Mouse (Mus musculus) lung, adult 2 months (tissue): ENCODE data around the gene Clta. TPM values are rescaled to one million over a fixed set of nuclear protein-coding genes. Genes with fewer than 3 reads are reported as not detected.

Source experiments
- DNase-seq: peaks from one replicate; pipeline ENCODE4 v3.0.0; 2022
- H3K4me1 ChIP-seq: fragments of 200-500 bp; 2 replicates; pipeline ENCODE4 v1.6.1; 2011; ENCODE audit warnings: low read length; ENCODE audit not compliant: control insufficient read depth, insufficient read depth
- H3K4me3 ChIP-seq: fragments of 200-500 bp; replicated peaks from 2 replicates; pipeline ENCODE3; 2011; ENCODE audit warnings: low read depth, mild to moderate bottlenecking, control low read depth, low read length; ENCODE audit errors: extremely low read depth
- CTCF ChIP-seq: fragments of 200-500 bp; IDR thresholded peaks from 2 replicates; pipeline ENCODE4 v1.5.1; 2011; ENCODE audit warnings: mild to moderate bottlenecking, low read length, control low read depth; ENCODE audit not compliant: insufficient read depth
- POLR2A ChIP-seq: fragments of 200-500 bp; IDR thresholded peaks from 2 replicates; pipeline ENCODE4 v1.6.1; 2011; ENCODE audit warnings: low read depth, mild to moderate bottlenecking, control low read depth, low read length, borderline replicate concordance; ENCODE audit errors: extremely low read depth
- WGBS: fragments of 180-500 bp; shearing (Covaris S2); methylation state at CpG from one replicate; pipeline ENCODE4 v1.1.7; 2018; 5-methylcytosine and 5-hydroxymethylcytosine counted together
- polyA plus RNA-seq: library from polyadenylated mRNA; depleted of rRNA; stranded (reverse); fragments of >200 nt; gene quantifications from 2 replicates; pipeline ENCODE4 v1.2.3, GENCODE M21; 2012

Gene Clta
- polyA plus RNA-seq, 1 experiment = 165 TPM

DNA sequence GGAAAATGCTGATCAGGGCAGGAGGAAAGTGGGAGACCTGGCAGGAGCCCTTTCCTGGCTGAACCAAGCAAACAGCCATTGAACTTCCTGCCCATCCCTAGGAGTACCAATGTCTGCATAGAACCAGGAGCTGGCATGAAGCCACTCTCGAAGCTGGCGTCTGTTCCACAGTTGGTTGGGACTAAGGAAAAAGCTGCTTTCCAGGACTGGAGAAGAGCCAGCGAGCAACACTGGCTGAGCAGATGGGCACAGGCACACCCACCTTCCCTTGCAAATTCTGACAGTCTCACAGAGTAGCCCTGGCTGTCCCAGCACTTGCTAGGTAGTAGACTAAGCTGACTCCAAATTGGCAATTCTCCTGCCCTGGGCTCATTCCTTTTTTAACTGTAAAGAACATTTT, 24.5 kb upstream of the Clta start:
- Histone ChIP-seq H3K4me3 (no peak overlapping the region), H3K4me1 (peaks cover 12% of the 10 kb centered on the region)
- TF ChIP-seq POLR2A (no peak), CTCF (no peak)
- peak; percentile 43 for DNase-seq
- 28% methylated on average over 3 of the region's 3 CpGs for WGBS

DNA sequence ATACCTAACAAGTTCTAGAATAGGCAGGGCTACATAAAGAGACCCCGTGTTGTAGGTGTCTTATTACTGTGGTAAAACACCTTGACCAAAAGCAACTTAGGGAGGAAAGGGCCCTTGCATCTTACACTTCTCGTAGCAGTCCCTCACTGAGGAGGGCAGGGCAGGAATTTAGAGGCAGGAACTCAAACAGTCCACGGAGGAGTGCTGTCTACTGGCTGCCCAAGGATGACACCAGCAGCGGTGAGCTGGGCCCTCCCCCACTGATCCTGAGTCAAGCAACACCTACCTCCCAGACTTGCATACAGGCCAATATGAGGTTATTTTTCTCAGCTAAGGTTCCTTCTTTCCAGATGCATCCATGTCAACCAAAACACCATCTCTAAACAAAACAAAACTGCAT, 24.0 kb upstream of the Clta start:
- Histone ChIP-seq H3K4me3 (no peak overlapping the region), H3K4me1 (peaks cover 12% of the 10 kb centered on the region)
- DNase-seq = no peak
- WGBS = 77% methylated on average over 4 of the region's 4 CpGs
- TF ChIP-seq CTCF (no peak), POLR2A (no peak)

DNA sequence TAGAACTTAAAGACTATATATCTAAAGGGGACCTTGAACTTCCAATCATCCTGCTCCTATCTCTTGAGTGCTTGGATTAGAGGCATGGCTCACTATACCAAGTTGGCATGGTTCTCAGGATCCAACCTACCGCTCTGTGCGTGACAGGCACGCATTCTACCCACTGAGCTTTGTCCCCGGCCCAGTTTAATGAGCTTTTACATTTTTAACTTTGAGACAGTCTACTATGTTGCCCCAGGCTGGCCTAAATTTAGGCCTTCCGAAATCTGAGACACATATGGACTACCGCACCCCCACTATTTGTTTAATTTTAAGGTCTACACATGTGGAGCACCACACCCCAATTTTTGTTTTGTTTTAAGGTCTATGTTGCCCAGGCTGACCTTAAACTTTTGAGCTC, 23.4 kb upstream of the Clta start:
- no peak overlapping the region for H3K4me3 ChIP-seq
- H3K4me1 ChIP-seq = peaks cover 12% of the 10 kb centered on the region
- 97% methylated on average over 6 of the region's 6 CpGs for WGBS
- no peak for DNase-seq
- TF ChIP-seq CTCF (no peak), POLR2A (no peak)

DNA sequence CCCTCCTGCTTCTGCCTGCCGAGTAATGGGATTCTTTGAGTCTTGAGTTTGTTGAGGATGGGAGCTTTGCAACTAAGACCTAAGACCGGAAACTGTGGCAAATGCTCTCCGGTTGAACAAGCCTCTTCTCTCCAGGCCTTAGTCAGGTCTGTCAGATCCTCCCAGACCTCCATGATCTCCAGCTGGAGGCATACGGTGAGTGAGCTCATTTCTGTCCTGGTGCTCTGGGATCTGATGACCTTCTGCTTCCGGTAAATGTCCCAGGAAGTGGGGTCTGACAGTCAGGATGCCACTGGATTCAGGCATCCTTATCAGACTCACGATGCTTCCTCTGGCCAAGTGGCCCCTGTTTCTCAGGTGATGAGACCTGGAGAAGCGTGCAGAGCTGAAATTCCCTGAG, 23.0 kb upstream of the Clta start:
- Histone ChIP-seq H3K4me1 (peaks cover 12% of the 10 kb centered on the region), H3K4me3 (no peak overlapping the region)
- DNase-seq = no peak
- TF ChIP-seq POLR2A = no peak
- TF ChIP-seq CTCF = no peak
- 72% methylated on average over 7 of the region's 7 CpGs for WGBS

DNA sequence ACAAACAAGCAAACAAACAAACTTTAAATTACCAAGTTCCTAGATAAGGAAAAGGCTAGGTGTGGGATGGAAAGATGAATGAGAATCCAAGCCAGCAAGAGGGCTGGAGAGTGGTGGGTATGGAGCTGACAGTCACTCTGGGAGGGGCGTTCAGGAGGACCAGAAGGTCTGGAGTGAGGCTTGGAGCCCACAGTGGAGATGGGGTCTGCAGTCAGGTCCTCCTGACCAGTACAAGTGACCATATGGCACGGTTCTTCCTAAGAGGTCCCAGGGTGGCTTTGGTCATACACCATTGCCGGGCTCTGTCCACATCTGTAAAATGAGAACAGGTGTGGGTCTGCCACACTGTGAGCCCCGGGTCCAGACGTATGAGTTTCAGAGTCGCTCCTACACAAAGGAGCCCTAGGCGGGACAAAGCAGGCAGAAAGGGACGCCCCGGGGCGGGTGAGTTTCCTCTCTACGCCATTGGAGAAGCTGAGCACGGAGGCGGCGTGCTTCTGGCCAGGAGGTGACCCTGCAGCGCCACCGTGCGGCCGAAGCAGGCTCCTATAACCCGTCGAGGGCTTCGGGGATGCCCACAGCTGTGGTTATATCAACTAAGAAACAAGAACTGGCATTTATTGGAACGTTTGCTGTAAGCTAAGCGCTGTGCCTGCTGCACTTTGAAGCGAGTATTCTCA, 22.1 kb upstream of the Clta start:
- peak; percentile 94 for DNase-seq
- WGBS = 1% methylated on average over 24 of the region's 24 CpGs

DNA sequence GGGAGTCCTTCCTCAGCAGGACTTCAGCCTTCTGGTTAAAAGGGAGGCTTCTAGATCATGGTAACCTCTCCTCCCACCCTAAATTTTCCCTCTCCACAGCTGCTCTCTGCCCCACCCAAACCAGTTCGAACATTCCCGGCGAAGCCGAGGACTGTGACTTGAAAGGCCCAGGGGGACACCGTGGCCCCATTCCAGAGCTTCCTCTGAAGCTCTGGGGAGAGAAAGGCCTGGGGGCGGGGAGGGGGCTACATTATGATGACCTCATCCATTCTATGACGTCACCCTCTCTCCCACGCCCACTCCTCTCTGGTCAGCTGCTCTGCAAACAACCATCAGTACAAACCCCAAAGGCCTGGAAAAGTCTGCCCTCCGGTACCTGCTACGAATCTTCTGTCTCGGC, 21.1 kb upstream of the Clta start, which contains the start of gene Ccin:
Gene Ccin, plus strand, starts transcription at position 303 of the 400 bp plus-strand sequence.
- no peak for DNase-seq
- H3K4me1 ChIP-seq = peaks cover 12% of the 10 kb centered on the region
- 72% methylated on average over 11 of the region's 11 CpGs for WGBS
- no peak for TF ChIP-seq POLR2A
- no peak for TF ChIP-seq CTCF
- H3K4me3 ChIP-seq = no peak within 1 kb of the TSS

More for the DNA sequence above, 22.1 kb upstream of the Clta start:
- peaks cover 12% of the 10 kb centered on the region for H3K4me1 ChIP-seq
- TF ChIP-seq POLR2A = no peak
- peak; percentile 74 for TF ChIP-seq CTCF
- peak overlapping the region; percentile 42 for H3K4me3 ChIP-seq

DNA sequence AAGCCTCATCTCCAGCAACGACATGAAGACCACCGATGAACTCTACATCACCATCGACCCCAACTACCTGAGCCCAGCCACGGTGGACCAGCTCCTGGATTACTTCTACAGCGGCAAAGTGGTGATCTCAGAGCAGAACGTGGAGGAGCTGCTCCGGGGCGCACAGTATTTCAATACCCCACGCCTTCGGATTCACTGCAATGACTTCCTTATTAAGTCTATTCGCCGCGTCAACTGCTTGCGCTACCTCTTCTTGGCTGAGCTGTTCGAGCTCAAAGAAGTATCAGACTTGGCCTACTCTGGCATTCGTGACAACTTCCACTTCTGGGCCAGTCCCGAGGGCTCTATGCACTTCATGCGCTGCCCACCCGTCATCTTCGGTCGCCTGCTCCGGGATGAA, 20.5 kb upstream of the Clta start:
- TF ChIP-seq POLR2A (no peak), CTCF (no peak)
- WGBS = 93% methylated on average over 22 of the region's 22 CpGs
- no peak overlapping the region for H3K4me3 ChIP-seq
- DNase-seq = no peak
- H3K4me1 ChIP-seq = peaks cover 11% of the 10 kb centered on the region

DNA sequence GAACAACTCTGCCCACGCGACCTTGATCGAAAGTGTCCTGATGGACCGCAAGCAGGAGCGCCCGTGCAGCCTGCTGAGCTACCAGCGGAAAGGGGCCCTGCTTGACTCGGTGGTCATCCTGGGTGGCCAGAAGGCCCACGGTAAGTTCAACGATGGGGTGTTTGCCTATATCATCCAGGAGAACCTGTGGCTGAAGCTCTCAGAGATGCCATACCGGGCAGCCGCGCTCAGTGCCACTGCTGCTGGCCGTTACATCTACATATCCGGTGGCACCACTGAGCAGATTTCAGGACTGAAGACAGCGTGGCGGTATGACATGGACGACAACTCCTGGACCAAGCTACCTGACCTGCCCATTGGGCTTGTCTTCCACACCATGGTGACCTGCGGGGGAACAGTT, 19.9 kb upstream of the Clta start:
- Histone ChIP-seq H3K4me3 (no peak overlapping the region), H3K4me1 (peaks cover 6% of the 10 kb centered on the region)
- WGBS = 92% methylated on average over 19 of the region's 19 CpGs
- no peak for DNase-seq
- TF ChIP-seq POLR2A (no peak), CTCF (no peak)

DNA sequence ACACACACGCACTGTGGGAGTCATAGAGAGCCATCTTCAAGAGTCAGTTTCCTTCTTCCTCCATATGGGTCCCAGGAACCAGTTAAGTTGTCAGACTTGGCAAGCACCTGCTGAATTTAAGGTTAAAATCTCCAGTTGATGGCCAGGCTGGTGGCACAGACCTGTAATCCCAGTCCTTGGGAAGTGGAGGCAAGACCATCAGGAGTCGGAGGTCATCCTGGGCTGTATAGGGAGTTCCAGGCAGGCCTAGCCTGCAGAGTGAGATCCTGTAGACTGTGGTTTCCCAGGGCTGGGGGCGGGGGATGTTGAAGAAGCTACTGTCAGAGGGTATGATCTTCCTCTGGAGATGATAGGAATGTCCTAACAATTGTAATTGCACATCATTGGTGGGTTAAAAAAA, 15.3 kb upstream of the Clta start:
- 92% methylated on average over 3 of the region's 3 CpGs for WGBS

DNA sequence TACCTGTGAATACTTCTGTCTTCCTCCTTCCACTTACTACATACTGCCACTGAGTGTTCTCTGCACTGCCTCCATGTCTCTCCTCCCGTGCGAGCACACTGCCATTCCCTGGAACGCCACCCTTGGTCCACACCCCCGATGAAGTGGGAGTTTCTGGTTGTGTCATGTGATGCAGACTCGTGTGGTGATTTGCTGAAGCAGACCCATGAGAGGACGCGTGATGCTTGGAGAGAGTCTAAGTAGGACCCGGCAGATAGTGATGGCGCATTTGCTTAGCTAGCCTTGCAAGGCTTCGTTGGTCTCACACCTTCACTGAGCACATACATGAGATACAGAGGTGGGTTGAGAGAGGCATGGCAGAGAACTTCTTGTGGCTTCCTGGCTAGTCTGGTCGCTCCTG, 11.2 kb upstream of the Clta start:
- no peak for TF ChIP-seq POLR2A
- H3K4me1 ChIP-seq = no peaks in the 10 kb centered on the region
- no peak overlapping the region for H3K4me3 ChIP-seq
- WGBS = 93% methylated on average over 11 of the region's 11 CpGs
- DNase-seq = no peak

More for the DNA sequence above, 15.3 kb upstream of the Clta start:
- TF ChIP-seq POLR2A (no peak), CTCF (no peak)
- Histone ChIP-seq H3K4me3 (no peak overlapping the region), H3K4me1 (no peaks in the 10 kb centered on the region)
- DNase-seq = no peak
